Mouse (Mus musculus) frontal cortex, postnatal 10 days (tissue): Measurements from ENCODE around the gene Gab2.
A peak's percentile ranks its signal among the peaks of the same experiment; 100 is the strongest.

Source experiments
- DNase-seq, 2 experiments: peaks; one replicate each; pipeline ENCODE4 v3.0.0; 2022; ENCODE audit warnings: low spot score in 2 of 2, mixed read lengths in 1 of 2

The Gab2 gene

DNA sequence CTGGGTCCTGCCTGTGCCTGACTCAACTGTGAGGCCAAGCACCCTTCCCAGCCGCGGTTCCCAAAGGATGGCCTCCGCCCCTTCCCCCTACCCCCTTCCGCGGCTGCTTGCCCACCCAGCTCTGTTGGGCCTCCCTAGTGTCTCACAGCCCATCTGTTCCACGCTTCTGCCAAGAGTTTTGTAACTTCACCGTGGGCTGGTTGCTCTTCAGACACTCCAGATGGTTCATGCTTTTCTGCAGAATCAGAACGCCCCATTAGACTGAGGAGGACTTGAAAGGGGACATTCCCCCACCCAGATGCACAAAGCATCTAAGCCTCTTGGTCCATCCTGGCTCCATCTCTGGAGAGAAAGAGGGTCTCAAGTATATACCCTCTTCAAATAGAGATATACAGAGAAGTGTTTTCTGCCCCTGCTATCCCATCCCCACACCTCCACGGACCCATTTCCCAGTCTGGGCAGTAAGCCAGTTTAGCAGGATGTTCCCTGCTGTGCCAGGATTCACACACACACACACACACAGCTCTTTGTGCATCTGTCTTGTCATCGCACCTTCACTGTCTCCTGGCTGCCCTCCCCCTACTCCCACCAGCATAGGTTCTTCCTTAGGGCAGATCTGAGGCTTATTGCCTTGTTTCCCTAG is 264.0 kb downstream of the Gab2 start:
- DNase-seq = peak; percentile 61 to 65

DNA sequence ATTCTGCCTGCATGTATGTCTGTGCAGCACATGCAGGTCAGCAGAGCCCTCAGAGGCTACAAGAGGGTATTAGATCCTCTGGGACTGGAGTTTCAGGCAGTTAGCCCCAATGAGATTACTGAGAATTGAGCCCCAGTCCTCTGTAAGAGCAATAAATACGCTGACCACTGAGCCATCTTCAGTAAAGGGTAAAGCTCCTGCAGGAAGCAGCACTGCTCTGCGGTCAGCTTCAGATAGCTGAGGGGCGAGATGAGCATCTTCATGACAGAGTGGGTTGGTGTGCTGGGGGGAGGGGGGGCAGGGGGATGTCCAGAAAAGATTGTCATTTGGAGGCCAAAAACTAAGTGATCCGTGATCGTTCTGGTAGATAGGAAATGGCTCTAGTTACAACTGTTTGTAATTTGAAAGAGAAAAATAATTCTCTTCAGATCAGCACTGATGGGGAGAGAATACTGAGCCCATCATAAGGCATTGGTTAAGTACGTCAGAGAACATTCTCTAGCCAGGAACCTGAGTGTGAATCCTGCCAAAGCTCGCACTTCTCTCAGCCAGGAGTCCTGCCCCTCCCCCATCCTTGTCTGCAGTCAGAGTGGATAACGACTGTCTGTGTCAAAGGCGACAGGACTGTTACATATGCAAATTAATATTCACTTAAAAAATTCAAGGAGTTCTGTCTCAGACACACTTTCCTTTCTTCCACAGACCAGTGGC is 264.9 kb downstream of the Gab2 start:
- DNase-seq = peak in 1 of 2 experiments; percentile 4

DNA sequence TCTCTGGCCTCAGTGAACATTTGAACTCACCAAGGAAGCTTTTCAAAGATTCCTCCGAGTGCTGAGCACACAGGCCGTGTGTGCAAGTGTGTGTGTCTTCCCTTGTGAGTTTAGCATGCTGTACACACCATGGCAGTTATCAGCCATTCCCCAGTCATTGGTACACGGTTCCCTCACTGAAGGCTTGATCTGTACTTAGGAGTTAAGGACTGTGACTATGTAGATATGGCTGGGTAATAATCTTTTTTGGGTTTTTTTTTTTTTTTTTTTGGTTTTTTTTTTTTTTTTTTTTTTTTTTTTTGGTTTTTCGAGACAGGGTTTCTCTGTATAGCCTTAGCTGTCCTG is 265.4 kb downstream of the Gab2 start:
- no peak for DNase-seq

DNA sequence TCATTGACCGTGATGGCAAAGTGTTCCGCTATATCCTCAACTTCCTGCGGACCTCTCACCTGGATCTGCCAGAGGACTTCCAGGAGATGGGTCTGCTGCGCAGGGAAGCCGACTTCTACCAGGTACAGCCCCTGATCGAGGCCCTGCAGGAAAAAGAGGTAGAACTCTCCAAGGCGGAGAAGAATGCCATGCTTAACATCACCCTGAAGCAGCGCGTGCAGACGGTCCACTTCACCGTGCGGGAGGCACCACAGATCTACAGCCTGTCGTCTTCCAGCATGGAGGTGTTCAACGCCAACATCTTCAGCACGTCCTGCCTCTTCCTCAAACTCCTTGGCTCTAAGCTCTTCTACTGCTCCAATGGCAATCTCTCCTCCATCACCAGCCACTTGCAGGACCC is 266.1 kb downstream of the Gab2 start:
- DNase-seq = peak in 1 of 2 experiments; percentile 6

DNA sequence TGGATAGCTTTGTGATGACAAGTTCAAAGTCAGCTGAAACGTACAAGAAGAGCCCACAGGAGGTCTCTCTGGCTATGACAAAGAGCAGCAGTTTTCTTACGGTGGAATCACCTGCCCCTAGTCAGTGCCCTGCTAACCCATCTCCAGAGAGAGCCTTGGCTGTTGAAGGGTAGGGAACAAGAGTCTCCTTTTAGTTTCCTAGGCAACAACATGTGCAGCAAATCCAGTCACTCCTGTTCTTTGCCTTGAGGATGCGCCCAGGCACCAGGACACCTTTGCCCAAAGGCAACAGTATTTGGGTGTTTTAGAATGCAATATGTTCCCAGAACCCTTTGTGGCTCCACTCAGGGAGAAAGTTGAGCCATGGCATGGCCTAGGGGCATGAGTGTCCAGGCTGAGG is 266.9 kb downstream of the Gab2 start:
- peak in 1 of 2 experiments; percentile 3 for DNase-seq

DNA sequence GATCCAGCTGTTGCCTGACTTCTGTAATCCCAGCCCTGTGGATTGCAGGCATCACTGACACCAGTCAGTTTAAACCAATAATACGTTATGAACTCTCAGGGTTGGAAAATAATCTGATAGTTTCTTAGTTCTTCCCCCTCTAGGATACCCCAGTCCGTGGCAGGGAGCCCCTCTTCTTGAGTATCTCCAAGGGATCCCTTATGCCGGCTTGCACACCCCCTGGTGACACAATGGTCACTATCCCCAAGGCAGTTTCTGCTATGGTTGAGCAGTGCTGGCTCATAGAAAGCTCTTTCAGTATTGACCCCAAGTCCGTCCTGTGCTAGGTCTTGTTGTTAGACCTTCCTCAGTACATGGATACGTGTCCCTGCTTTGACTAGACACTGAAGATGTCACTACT is 267.4 kb downstream of the Gab2 start:
- peak in 1 of 2 experiments; percentile 1 for DNase-seq

DNA sequence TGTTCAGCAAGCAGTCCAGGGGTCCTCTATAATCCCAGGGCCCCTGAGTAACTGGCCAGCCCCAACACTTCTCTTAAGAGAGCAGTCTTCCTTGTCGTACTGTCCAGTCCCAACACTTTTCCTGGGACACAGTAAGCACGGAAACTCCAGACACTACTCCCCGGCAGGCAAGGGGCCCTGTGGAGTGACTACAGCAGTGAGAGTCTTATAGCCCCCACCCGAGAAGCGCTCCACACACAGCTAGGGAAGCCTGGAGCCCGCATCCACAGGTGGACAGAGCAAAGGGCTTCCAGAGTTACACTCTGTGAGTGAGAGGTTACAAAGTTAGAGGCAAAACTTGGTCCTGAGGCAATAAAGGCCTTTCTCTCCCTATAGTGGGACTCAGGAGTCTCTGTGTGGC is 268.1 kb downstream of the Gab2 start:
- no peak for DNase-seq

DNA sequence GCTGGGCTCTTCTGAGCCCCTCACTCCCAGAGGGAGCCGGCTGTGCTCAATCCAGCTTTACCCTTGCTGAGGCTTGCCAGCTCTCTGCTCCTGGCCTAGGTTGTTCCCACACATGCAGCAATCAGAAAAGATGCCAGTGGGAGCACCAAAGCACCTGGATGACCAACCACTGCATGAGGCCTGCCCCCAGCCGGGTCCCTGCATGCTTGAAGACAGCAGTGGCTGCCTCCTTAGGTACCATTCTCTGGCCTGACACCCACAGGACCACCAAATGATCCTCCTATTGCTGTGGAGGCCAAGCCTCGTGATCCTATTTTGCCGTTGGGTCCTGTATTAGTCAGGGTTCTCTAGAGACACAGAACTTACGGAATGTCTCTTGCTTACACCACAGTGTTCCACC is 269.5 kb downstream of the Gab2 start:
- DNase-seq = no peak

DNA sequence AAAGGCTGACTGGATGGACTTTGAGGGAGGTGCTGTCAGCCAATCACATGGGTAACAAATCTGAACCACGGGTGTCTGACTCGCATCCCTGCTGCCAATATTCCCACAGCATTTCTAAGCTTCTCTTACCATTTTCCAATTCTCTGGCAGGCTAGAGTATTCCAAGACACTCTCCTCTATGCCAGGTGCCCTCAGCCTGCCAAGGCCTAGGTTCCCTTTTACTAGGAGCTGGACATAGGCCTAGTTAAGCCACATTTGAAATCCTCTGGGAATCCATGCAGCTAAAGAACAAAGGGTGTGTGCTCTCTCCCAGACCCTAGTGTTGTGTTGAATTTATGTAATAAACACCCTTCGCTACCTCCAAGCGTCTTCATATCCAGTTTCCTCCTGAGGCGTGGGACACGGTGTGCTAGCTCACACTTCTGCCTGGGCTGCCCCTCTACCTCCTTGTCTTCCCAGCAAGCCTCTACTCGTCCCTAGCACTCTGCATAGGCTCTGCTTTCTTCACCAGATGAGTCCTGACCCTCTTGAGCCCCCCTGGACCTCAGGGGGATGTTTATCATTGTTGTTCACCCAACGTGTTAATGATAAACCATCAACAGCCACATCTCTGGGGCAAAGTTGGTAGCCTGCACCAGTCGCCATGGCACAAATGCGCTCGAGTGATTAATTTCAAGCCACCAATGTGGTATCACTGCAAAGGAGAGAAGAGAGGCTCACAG is 270.6 kb downstream of the Gab2 start:
- no peak for DNase-seq

DNA sequence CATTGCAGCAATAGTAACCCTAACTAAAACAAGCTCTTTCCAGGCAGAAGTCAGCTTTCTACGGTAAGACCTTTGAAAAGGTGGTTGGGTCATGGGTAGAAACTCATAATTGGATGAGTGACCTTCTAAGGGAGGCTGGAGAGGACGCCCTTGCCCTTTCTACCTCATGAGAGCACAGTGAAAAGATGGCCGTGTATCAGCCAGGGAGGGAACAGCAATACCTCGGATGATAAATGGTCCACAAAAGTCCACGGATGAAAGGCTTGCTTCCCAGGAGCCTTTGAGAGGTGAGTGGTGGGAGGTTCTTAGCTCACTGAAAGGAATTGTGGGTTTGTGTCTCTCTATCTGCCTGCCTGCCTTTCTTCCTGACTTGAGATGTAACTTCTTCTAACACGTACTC is 272.0 kb downstream of the Gab2 start:
- DNase-seq = no peak

DNA sequence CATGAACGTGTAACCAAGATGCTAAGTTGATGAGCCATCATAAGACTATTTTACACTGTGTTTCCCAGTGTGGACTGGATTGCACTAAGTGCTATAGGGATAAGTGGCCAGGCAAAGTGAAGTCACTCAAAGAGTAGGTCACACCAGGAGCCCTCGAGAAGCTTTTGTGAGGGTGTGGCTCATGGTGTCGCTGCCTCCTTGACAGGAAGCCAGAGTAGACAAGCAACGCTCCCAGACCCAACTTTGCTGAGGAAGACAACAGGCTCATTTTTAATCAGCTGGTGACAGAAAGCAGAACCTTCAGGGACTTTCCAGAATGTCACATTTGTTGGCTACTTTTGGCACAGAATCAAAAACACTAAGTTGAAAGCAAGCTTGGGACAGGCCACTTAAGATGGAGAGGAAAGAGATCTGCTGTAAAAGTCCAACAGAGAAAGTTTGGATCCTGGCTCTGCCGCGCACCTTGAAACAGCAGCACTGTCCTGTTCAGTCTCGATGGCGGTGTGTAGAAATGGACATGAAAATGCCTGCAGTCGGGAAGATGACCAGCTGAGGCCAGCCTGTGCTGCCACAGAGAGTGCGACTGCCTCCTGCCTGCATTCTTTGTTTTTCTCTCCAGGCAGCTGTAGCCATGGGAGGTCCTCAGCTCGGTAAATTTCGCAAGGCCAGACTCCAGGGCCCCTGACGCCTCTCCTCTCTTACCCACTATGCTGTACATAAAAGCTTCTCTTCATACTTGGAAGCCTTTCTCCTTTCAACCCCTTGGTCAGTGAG is 273.9 kb downstream of the Gab2 start:
- no peak for DNase-seq

DNA sequence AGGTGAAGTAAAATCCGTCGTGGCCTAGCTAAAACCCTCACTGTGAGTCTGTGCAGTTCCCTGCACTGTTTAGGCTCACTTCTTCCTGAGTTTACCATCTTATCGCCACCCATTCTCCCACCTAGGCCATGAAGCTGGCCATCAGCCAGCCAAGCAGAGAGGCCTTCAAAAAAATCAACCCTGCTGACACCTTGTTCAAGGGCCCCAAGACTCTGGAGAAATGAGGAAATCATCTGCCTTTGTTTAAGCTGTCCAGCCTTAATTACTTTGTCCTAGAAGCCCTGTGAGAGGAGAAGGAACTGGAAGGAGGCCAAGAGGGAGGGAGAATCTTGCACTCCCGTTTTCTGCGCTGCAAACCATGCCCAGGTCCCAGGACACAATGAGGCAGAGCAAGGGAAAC is 274.9 kb downstream of the Gab2 start:
- DNase-seq = no peak

DNA sequence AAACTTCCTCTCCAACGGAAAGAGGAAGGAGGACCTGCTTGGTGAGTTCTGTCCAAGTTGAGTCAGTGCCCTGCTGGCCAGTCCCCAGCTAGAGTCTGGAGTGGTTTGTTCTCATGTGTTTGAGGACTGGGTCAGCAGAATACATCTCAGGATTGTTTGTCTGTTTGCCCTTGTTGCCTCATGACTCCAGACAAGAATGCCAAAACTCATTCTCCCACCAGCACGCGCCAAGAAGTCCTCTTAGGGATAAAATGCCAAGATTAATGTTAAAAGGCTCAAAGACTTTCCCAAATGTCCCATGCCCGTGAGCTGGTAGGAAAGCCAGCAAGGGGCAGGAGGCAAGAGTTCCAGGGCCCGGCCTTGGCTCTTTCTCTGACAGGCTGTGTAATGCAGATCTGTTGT is 275.5 kb downstream of the Gab2 start:
- DNase-seq = no peak

DNA sequence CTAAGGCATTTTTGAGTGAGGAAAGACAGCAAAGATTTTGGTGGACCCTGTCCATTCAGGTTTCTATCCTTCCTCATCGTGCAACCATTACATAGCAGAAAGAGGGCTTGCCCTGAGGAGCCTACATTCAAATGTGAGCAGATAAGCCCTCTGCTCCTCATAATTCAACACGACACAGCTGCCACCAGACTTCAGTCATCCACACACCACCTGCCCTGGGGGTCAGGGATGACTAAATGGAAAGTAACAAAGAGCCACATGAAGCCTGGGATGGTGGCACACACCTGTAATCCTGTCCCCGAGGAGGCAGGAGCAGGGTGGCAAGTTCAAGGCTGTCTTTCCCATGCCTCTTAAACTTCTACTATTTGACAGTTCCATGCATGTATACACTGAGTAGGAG is 276.5 kb downstream of the Gab2 start:
- no peak for DNase-seq

DNA sequence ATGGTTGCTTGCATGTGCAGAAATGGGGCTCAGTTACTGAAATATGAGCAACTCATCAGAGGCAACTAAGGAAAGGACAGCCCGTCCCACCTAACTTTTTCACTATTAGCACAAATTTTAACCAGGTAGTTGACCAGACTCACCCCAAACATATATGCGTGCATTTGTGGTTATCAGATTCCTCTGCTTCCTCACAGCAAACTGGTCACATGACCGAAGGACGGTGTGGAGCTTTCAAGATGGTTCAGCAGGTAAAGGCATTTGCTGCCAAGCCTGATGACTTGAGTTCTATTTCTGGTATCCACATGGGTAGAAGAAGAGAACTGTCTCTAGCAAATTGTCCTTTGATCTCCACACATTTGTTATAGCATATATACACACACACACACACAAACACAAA is 277.0 kb downstream of the Gab2 start:
- DNase-seq = no peak
